Mouse (Mus musculus): Measurements from ENCODE around the gene 9330161L09Rik. TPM values are rescaled to one million over a fixed set of nuclear protein-coding genes. Genes with fewer than 3 reads are reported as not detected.

The 9330161L09Rik gene
- total and polyA plus RNA-seq, 3 experiments, result 1.8 to 2.1 TPM; not detected in 1

GRCm38 (mm10) chr12:103443524-103443923 lies 35.9 kb upstream of the 9330161L09Rik start, which contains the start of gene Ifi27l2a:
Ifi27l2a (minus strand) TSS chr12:103443680.
- H3K4me3 ChIP-seq (ENCODE audit: control insufficient read depth in 1 of 2, insufficient read depth in 1 of 2, low read depth in 2 of 2, low read length in 2 of 2), result 0 out of 4 replicates have a peak within 1 kb of the TSS, but pooled peaks of 1 of the 2 experiments have one; percentile 21
- peaks cover 0 to 4% of the 10 kb centered on the region in 2 experiments; a peak in 2 of 4 replicates for H3K4me1 ChIP-seq (ENCODE audit: control insufficient read depth in 1 of 2, insufficient read depth in 2 of 2, low read length in 2 of 2)
- H3K27me3 ChIP-seq (ENCODE audit: control insufficient read depth in 1 of 2, insufficient read depth in 2 of 2, low read length in 2 of 2), result no peaks in the 10 kb centered on the region; a peak in 1 of 4 replicates
- H3K36me3 ChIP-seq (ENCODE audit: control insufficient read depth in 1 of 2, insufficient read depth in 2 of 2, low read length in 2 of 2), result no peaks in the 10 kb centered on the region
- H3K9me3 ChIP-seq (replicated peaks; ENCODE audit: insufficient read depth, low read length), result no peaks in the 10 kb centered on the region
- H3K79me2 ChIP-seq (ENCODE audit: control insufficient read depth, insufficient read depth, low read length, poor library complexity), result no peaks in the 10 kb centered on the region
- H3K27ac ChIP-seq (ENCODE audit: control insufficient read depth, low read depth, low read length), result no peak within 1 kb of the TSS
- peak; percentile 82 for DNase-seq (ENCODE audit: low read depth, low spot score)
- H3K9ac ChIP-seq (ENCODE audit: control insufficient read depth, low read depth, low read length, poor library complexity, severe bottlenecking), result no peak within 1 kb of the TSS
- 0 out of 2 replicates have a peak, but pooled peaks have one; percentile 26 for TF ChIP-seq RCOR1 (IDR thresholded peaks at IDR 0.05; ENCODE audit: low read depth, low read length)
- no peak for TF ChIP-seq BHLHE40 (IDR thresholded peaks at IDR 0.05; ENCODE audit: borderline replicate concordance, low read depth, low read length)
- TF ChIP-seq TBP (IDR thresholded peaks at IDR 0.05; ENCODE audit: low read depth, low read length), result peak; percentile 64
- 0 out of 2 replicates have a peak, but pooled peaks have one; percentile 21 for TF ChIP-seq SIN3A (IDR thresholded peaks at IDR 0.05; ENCODE audit: low read length)
- no peak for TF ChIP-seq MXI1 (IDR thresholded peaks at IDR 0.05; ENCODE audit: low read depth, low read length)

GRCm38 (mm10) chr12:103437601-103438000 lies 30.0 kb upstream of the 9330161L09Rik start:
- no peaks in the 10 kb centered on the region for H3K79me2 ChIP-seq (ENCODE audit: control insufficient read depth, insufficient read depth, low read length, poor library complexity)
- H3K4me3 ChIP-seq (ENCODE audit: control insufficient read depth in 1 of 2, insufficient read depth in 1 of 2, low read depth in 2 of 2, low read length in 2 of 2), result no peak overlapping the region
- peak; percentile 32 for DNase-seq (ENCODE audit: low read depth, low spot score)
- H3K27me3 ChIP-seq (ENCODE audit: control insufficient read depth in 1 of 2, insufficient read depth in 2 of 2, low read length in 2 of 2), result no peaks in the 10 kb centered on the region
- no peak overlapping the region for H3K27ac ChIP-seq (ENCODE audit: control insufficient read depth, low read depth, low read length)
- H3K36me3 ChIP-seq (ENCODE audit: control insufficient read depth in 1 of 2, insufficient read depth in 2 of 2, low read length in 2 of 2), result peaks cover 0 to 5% of the 10 kb centered on the region in 2 experiments; a peak in 3 of 4 replicates
- H3K9ac ChIP-seq (ENCODE audit: control insufficient read depth, low read depth, low read length, poor library complexity, severe bottlenecking), result no peak overlapping the region
- TF ChIP-seq MXI1 (IDR thresholded peaks at IDR 0.05; ENCODE audit: low read depth, low read length), result no peak
- TF ChIP-seq SMC3 (IDR thresholded peaks at IDR 0.05; ENCODE audit: low read depth, low read length), result no peak
- no peaks in the 10 kb centered on the region for H3K9me3 ChIP-seq (replicated peaks; ENCODE audit: insufficient read depth, low read length)
- H3K4me1 ChIP-seq (ENCODE audit: control insufficient read depth in 1 of 2, insufficient read depth in 2 of 2, low read length in 2 of 2), result peaks cover 3 to 14% of the 10 kb centered on the region in 2 experiments; a peak in 3 of 4 replicates

GRCm38 (mm10) chr12:103434861-103435260 lies 27.2 kb upstream of the 9330161L09Rik start:
- Histone ChIP-seq H3K27me3 (ENCODE audit: control insufficient read depth in 1 of 2, insufficient read depth in 2 of 2, low read length in 2 of 2) (no peaks in the 10 kb centered on the region), H3K9ac (ENCODE audit: control insufficient read depth, low read depth, low read length, poor library complexity, severe bottlenecking) (peak overlapping the region; percentile 81), H3K79me2 (ENCODE audit: control insufficient read depth, insufficient read depth, low read length, poor library complexity) (no peaks in the 10 kb centered on the region), H3K36me3 (ENCODE audit: control insufficient read depth in 1 of 2, insufficient read depth in 2 of 2, low read length in 2 of 2) (peaks cover 0 to 5% of the 10 kb centered on the region in 2 experiments; a peak in 3 of 4 replicates), H3K27ac (ENCODE audit: control insufficient read depth, low read depth, low read length) (peak overlapping the region; percentile 87), H3K4me3 (ENCODE audit: control insufficient read depth in 1 of 2, insufficient read depth in 1 of 2, low read depth in 2 of 2, low read length in 2 of 2) (peak overlapping the region; percentile 69 to 79), H3K4me1 (ENCODE audit: control insufficient read depth in 1 of 2, insufficient read depth in 2 of 2, low read length in 2 of 2) (peaks cover 3 to 14% of the 10 kb centered on the region in 2 experiments; a peak in 3 of 4 replicates), H3K9me3 (replicated peaks; ENCODE audit: insufficient read depth, low read length) (no peaks in the 10 kb centered on the region)
- DNase-seq (ENCODE audit: low read depth, low spot score), result no peak
- TF ChIP-seq ZKSCAN1 (IDR thresholded peaks at IDR 0.05; ENCODE audit: low read depth, low read length) (no peak), BHLHE40 (IDR thresholded peaks at IDR 0.05; ENCODE audit: borderline replicate concordance, low read depth, low read length) (no peak), MXI1 (IDR thresholded peaks at IDR 0.05; ENCODE audit: low read depth, low read length) (no peak), CHD2 (IDR thresholded peaks at IDR 0.05; ENCODE audit: low read length) (no peak), RCOR1 (IDR thresholded peaks at IDR 0.05; ENCODE audit: low read depth, low read length) (no peak), MEF2A (IDR thresholded peaks at IDR 0.05; ENCODE audit: extremely low read depth, insufficient replicate concordance, low read depth, low read length, poor library complexity, severe bottlenecking) (no peak), CTCF (IDR thresholded peaks at IDR 0.05 in 2 of 3, conservative IDR thresholded peaks at IDR 0.05 in 1 of 3; ENCODE audit: control insufficient read depth in 1 of 3, insufficient read depth in 1 of 3, low read depth in 2 of 3, low read length in 3 of 3, poor library complexity in 1 of 3, severe bottlenecking in 1 of 3) (no peak), SMC3 (IDR thresholded peaks at IDR 0.05; ENCODE audit: low read depth, low read length) (no peak), EP300 (IDR thresholded peaks at IDR 0.05; ENCODE audit: low read depth in 1 of 2, low read length in 2 of 2) (no peak), SIN3A (IDR thresholded peaks at IDR 0.05; ENCODE audit: low read length) (no peak), E2F4 (IDR thresholded peaks at IDR 0.05; ENCODE audit: borderline replicate concordance, low read depth, low read length) (no peak), TCF12 (IDR thresholded peaks at IDR 0.05; ENCODE audit: low read depth, low read length) (no peak), MAFK (IDR thresholded peaks at IDR 0.05; ENCODE audit: borderline replicate concordance, low read depth, low read length) (no peak)
